Mouse (Mus musculus): Measurements from ENCODE around the gene Catspere2.
"Not testable (repeated sequence)": the region's sequence is repeated elsewhere in the genome, so short reads cannot be mapped to it uniquely, and the experiment has no call there.

Catspere2 gene

DNA sequence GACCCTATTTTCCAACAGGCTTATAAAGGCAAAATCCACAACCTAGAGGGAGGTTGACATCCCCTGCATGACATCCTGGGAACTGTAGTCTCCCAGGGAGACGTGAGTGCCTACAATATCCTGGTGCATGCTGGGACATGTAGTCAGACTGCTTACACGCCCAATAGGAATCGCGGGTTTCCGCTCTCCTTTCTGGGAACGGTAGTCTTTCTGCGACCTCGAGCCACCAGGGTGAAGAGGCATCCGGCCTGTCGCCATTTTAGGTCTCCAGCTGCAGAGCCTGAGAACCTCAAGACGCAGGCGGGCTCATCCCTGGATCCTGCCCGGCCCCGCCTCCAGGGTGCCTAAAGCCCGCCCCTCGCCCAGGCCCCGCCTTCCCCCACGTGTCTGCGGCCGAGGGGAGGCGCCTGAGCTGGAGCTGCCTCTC, at the start of gene Catspere2:
Catspere2 (plus strand) TSS at position 400 of the 427 bp plus-strand sequence.
- DNase-seq (ENCODE audit: low spot score): peak; percentile 95

DNA sequence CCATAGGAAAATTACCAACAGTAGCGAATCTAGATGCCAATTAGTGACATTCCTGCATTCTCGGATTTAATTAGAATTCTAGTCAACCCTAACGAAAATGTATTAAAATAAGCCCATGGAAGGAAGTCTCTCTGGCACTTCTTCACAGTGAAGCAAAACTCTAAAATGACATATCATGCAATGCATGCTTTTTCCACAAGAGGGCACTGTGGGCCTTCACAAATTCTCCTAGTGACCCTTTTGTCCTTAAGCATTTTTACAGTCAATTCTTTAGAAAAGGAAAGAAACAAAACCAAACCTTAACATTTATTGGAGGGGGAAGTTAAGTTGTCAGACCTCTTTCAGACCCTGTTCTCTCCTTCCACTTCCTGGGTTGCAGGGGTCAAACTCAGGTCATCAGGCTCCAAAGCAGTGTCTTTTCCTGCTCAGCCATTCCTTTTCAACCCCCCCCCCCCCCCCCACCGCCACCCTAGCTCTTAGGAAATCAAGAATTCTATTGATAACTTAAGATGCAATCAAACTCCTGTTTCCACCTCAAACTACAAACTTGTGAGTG, 42.7 kb upstream of the Catspere2 start:
- not testable (repeated sequence) for DNase-seq (ENCODE audit: low spot score)

DNA sequence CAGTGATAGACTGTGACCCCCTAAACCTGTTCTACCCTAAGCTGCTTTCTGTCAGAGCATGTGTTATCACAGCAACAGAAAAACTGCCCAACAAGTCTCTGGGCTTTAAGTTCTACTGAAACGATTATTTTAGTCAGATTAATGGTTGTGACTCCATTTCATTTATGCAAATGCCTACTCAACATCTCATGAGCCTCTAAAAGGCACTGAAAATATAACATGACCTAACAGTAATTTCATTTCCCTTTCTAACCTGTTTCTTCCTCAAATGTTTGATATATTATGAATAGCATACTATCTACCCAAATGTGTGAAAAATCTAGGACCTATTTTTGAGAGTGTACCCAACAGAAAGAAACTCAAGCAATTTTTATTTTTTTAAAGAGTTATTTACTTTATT, 1.9 kb upstream of the Catspere2 start:
- no peak for DNase-seq (ENCODE audit: low spot score)

DNA sequence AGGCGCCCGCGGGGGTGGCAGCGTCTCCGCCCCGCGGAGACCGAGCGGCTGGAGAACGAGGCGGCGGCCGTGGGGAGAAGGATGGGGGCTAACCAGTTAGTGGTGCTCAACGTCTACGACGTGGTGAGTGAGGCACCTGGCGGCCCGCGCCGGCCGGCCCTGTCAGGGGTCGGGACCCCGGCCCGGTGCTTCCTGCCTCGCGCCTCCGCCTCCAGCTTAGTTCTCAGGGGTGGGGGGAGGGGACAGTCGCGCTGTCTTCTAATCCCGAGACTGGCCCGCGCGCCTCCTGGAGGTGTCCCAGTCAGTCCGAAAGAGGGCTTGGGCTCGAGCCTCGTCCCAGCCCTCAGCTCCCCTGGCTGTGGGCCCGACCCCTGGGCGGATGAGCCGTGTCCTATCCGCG, 359 bp downstream of the Catspere2 start:
- DNase-seq (ENCODE audit: low spot score): not testable (repeated sequence)

DNA sequence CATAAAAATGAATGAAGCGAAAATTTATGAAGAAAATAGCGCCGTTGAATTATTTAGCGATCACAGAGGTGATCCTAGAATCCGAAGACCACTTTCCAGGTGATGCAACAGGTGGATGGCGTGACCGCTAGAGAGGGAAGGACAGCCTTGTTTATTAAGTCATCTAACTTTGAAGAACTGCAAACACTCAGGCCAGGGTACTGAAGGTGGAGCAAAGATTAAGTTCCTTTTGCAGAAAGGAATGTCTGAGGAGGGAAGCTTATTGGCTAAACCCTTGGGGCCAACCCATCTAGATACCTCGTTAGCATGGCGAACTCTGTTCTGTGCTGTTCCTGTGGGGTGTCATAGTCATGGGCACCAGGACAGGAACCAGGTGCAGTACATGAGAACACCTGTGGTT, 983 bp downstream of the Catspere2 start:
- no peak for DNase-seq (ENCODE audit: low spot score)

DNA sequence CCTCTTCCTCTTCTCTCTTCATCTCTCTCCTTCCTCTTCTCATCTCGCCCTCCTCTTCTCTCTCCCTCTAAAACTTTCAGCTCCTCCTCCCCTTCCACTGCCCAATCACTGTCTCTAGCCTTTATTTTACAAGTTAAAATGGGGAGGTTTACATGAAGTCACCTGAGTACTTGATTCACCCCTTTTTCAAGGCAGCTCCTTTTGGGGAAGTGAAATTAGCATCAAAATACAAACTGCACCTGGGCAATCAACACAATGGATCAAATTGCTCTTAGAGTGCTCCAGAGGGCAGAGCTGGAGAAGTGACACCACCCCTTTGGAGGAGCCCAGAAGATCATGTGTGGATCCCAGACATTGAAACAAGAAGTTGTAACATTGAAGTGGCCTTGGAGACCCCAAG, 4.3 kb downstream of the Catspere2 start:
- not testable (repeated sequence) for DNase-seq (ENCODE audit: low spot score)

DNA sequence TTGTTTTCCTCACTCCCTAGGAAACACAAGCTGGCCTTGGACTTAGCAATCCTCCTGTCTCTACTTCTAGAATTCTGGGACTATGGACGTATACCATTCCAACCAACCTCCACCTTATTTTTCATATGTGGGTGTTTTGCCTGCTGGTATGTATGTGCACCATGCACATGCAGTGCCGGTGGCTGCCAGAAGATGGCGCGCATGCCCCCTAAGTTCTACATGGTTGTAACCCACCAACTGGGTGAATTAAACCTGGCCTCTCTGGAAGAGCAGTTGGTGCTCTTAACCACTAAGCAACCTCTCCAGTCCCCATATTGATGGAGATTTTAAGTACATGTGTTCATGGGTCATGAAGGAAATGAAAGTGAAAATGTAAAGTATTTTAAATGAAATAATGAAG, 89.6 kb downstream of the Catspere2 start:
- not testable (repeated sequence) for DNase-seq (ENCODE audit: low spot score)

DNA sequence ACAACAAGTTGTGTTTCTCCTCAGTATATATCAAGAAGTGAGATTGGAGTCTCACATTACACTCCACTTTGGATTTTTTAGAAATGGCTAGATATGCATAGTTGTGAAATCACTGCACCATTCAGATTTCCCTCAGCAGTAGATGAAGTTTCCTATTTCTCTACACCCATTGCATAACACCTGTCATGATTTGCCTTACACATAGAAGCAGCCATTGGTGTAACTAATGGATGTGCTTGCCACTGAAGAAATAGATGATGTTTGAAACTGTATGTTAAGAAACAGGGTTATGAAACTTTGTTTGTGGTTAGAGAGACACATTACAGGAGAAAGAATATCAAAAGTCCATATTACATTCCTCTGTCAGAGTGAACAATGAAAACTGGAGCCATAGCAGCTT, 114.6 kb downstream of the Catspere2 start:
- DNase-seq (ENCODE audit: low spot score): not testable (repeated sequence)

DNA sequence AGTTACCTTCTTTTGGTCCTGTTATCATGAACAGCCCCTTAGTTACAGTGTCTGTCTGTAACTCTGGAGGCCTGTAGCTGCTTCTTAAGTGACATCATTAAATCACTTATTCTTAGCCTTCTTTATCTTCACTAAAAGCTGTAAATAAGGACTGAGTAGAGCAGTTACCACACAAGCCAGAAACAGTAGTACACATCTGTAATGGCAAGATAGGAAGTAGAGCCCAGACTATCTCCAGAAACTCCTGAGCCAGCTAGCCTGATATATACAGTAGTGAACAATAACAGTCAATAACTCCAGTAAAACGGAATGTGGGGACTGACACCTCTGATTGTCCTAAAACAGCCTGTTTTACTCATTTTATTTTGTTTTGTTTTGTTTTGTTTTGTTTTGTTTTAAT, 125.3 kb downstream of the Catspere2 start:
- not testable (repeated sequence) for DNase-seq (ENCODE audit: low spot score)

DNA sequence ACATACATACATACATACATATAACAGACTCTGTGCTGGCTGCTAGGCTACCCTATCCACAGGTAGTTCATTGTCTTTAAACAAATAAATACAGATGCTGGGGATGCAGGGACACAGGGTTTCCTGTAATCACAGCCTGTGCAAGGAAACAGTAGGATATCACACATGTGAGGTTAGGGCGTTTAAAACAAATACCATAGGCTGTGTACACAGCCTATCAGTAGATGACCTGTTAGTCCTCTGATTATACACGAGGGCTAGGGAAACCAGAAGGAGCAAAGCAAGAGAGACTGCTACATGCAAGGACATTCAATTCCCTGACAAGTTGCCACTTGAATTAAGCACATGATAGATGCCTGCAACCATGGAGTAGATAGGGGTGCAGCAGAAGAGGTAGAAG, 139.0 kb downstream of the Catspere2 start:
- DNase-seq (ENCODE audit: low spot score): not testable (repeated sequence)

DNA sequence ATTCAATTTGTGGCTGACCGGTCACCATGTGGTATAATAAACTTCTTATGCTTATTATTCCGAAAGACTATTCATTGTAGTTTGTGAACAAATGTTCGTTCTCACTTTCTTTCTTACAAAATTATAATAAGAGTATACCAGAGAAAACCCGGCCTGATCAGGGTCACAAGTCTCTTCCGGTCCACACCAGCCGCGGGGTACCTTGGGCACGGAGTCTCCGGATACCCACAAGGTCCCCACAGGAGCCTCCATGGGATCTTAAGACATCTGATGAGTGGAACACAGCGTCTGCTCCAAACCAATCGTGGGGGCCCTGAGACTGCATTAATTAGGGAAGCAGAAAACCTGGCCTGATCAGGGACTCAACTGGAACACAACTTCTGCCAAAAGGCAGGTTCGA, 151.1 kb downstream of the Catspere2 start:
- DNase-seq (ENCODE audit: low spot score): no peak

DNA sequence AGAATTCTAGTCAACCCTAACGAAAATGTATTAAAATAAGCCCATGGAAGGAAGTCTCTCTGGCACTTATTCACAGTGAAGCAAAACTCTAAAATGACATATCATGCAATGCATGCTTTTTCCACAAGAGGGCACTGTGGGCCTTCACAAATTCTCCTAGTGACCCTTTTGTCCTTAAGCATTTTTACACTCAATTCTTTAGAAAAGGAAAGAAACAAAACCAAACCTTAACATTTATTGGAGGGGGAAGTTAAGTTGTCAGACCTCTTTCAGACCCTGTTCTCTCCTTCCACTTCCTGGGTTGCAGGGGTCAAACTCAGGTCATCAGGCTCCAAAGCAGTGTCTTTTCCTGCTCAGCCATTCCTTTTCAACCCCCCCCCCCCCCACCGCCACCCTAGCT, 163.3 kb downstream of the Catspere2 start:
- not testable (repeated sequence) for DNase-seq (ENCODE audit: low spot score)

DNA sequence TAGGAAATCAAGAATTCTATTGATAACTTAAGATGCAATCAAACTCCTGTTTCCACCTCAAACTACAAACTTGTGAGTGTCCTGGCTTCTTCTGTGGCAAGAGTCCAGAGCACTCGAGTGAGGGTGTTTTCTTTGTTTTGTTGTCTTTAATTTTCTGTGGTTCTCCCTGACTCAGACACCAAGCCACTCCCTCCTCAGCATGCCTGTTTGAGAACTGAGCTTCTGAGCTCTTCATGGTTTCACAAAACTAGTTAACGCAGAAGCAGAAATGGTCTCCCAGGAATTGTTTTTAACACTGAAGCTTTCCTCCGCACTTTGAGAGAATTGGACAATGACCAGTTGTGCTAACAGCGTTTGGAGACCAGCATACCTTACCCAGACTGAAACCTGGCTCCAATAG, 163.7 kb downstream of the Catspere2 start:
- DNase-seq (ENCODE audit: low spot score): not testable (repeated sequence)

DNA sequence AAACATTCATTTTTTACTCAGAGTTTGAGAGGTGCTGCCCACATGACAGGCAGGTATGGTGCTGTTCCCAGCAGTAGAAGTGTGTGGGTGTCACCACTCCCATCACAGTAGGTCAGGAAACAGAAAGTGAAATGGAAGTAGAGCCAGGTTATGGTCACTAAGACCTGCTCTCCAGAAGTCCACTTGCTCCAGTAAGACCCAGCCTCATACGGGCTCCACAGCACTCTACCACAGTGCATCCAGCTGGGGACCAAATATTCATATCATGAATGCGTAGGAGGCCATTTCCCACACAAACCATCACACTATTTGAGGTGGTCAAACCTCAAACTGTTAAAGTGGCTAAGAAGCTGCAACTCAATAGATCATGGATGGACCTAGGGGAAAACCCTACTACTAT, 199.0 kb downstream of the Catspere2 start:
- no peak for DNase-seq (ENCODE audit: low spot score)

DNA sequence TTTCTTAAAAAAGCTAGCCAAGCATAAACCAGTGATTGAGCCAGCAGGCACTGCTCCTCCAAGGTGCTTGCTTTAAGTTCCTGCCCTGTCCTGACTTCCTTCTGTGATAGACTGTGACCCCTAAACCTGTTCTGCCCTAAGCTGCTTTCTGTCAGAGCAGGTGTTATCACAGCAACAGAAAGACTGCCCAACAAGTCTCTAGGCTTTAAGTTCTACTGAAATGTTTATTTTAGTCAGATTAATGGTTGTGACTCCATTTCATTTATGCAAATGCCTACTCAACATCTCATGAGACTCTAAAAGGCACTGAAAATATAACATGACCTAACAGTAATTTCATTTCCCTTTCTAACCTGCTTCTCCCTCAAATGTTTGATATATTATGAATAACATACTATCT, 202.4 kb downstream of the Catspere2 start:
- no peak for DNase-seq (ENCODE audit: low spot score)

DNA sequence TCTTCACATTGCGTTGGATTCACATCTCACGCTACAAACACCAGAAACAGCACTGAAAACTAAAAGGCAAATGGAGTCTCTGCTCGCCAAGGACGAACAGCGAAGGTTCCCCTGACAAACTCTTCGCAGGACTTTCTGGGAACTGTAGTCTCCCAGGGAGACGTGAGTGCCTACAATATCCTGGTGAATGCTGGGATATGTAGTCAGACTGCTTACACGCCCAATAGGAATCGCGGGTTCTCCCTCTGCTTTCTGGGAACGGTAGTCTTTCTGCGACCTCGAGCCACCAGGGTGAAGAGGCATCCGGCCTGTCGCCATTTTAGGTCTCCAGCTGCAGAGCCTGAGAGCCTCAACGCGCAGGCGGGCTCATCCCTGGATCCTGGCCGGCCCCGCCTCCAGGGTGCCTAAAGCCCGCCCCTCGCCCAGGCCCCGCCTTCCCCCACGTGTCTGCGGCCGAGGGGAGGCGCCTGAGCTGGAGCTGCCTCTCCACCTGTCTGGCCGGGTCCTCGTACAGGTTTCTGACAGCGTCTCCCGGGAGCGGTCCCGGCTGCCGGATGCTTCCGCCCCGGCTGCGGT, 204.1 kb downstream of the Catspere2 start, which contains the start of gene Desi2:
Desi2 (plus strand) TSS at position 202 of the 576 bp plus-strand sequence.
- DNase-seq (ENCODE audit: low spot score): peak; percentile 79

DNA sequence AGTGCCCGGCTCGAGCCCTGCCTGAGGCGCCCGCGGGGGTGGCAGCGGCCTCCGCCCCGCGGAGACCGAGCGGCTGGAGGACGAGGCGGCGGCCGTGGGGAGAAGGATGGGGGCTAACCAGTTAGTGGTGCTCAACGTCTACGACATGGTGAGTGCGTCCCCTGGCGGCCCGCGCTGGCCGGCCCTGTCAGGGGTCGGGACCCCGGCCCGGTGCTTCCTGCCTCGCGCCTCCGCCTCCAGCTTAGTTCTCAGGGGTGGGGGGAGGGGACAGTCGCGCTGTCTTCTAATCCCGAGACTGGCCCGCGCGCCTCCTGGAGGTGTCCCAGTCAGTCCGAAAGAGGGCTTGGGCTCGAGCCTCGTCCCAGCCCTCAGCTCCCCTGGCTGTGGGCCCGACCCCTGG, 204.6 kb downstream of the Catspere2 start:
- not testable (repeated sequence) for DNase-seq (ENCODE audit: low spot score)

DNA sequence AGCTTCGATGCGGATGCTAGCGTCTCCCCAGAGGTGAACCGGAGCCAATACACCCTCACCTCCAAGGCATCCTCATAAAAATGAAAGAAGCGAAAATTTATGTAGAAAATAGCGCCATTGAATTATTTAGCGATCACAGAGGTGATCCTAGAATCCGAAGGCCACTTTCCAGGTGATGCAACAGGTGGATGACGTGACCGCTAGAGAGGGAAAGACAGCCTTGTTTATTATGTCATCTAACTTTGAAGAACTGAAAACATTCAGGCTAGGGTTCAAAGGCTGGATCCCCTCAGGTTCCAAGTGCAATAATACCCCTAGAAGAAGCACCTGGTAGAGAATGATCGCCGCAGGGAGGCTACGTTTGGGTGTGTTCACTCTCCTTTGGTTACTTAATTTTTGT, 205.2 kb downstream of the Catspere2 start:
- DNase-seq (ENCODE audit: low spot score): no peak

DNA sequence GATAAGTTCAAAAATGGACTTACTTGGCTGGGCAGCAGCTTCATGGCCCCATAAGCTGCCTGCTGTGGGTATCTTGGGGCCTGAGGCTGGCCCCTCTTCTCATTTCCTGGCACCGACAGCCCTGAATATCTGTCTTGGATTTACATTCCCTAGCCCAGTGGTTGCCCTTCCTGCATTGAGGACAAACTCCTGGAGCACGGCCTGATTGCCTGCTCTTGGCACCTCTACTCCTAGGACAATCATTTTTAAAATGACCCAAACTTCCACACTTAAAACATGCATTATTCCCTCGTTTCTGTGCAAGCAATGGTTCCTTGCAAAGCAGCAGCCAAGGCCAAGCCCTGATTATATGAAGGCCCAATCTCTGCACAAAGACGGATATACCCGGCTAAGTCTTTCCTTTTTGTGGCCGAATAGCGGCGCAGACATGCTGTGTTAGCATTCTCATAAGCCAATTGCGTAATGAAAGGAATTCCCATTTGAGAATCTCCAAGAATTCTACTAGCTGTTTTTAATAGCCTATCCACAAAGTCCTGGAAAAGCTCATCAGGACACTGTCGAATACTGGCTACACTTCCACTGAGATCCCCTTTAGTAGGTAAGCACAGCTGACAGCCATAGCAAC, 222.6 kb downstream of the Catspere2 start:
- no peak for DNase-seq (ENCODE audit: low spot score)

DNA sequence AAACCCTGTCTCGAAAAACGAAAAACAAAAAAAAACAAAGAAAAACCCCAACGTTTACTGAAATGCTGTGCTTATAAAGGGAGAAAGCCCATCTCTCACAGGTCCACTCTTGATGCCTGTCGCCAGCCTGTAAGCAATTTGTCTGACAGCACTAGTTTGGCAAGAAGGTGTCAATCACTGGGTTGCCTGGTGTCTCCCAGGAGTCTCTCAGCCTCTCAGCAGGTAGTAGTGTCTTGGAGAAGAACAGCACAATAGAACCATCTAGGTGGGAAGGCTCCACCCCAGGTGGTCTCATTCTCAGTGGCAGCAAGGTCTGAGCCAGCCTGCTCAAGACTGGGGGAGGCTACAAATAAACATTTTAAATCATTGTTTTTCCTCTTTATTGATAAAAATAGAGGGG, 224.6 kb downstream of the Catspere2 start:
- DNase-seq (ENCODE audit: low spot score): not testable (repeated sequence)

DNA sequence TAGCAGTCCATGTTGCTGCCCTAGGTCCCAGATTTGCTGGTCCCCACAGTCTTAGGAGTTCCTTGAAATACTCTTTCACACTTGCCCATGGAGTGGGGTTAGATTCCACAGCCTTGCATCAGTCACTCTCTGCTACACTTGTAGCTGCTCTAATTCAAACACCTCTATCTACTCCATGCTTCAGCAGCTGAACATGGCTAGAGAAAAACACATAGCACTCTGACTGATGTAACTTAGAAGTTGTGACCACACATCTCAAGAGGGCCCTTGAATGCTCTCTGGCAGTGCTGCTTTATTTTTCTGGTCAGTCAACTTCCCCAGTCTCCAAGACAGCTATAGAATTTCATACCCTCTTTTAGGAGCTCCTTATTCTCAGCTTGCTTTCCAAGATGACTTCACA, 226.7 kb downstream of the Catspere2 start:
- DNase-seq (ENCODE audit: low spot score): no peak

DNA sequence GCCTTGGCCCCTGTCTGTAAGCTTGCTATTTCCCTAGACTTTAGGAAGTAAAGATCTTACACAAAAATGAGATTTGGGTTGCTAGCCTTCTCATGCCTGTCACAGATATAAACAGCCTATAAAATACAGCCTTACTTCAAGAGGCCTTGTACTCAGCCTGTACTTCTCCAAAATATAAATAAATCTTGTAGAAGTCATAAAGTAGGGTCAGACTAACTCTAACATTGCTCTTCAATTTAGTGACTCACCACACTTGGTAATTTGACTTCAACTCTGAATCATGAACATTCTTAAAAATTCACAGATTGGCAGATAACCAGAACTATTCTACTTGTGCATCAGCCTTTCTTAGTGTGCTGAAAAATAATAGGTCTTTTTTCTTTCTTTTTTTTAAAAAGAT, 233.9 kb downstream of the Catspere2 start:
- no peak for DNase-seq (ENCODE audit: low spot score)

DNA sequence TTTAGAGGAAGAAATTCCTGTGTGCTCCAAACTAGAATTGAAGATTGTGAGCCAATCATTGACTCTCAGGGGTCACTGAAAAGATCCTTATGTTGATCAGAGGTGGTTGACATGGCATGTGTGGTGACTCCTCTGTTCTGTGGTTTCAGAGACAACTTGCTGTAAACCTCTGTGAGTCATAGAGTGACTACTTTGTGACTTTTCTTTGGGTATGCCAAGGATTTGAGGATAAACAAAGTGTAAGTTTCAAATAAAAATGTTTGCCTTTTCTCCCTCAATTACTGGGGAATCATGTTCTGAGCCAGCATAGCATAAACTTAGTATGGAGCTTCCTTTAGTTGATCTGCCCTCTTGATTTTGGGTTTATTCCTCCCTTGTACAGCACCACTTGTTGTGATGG, 235.1 kb downstream of the Catspere2 start:
- no peak for DNase-seq (ENCODE audit: low spot score)
